Comparison of ENCODE assay signal across 27 mouse cellular contexts in genomic region chr11:58993091-58993670, GRCm38 (mm10). TPM values are rescaled to one million over a fixed set of nuclear protein-coding genes. Genes with fewer than 3 reads are reported as not detected.
DNase-seq lines count a peak whose midpoint lies in the region; ATAC-seq and TF ChIP-seq lines count a peak whose summit lies in the region.
"Had no signal": no experiment of that assay in that cellular context is flagged by ENCODE, and none has a peak within 500 bp of the region (broad histone marks: within the 10 kb centered on the region; RNA-seq: fewer than 3 reads in every experiment).

No protein-coding gene starts in this region.

- 50% methylated on average over 6 of the region's 6 CpGs for WGBS in heart, embryonic 14.5 days

- no peak for DNase-seq in heart, postnatal 25 days (ENCODE audit: low spot score)
- DNase-seq in A20 (ENCODE audit: low read depth, low spot score) (peak; percentile 41), CH12.LX (ENCODE audit: extremely low read depth) (no peak), MN1 (ENCODE audit: low spot score) (no peak)
- DNase-seq: adrenal gland, postnatal 36 days; cerebellum, adult 18-20 months; cerebellum, postnatal 10 days; gastrocnemius, adult 2 months; kidney, adult 9 months; kidney, postnatal 10 days; layer of hippocampus, postnatal 36 days; lung, embryonic 14.5 days; lung, postnatal 14 days had no signal

- peak overlapping the region; percentile 45 for H3K9ac ChIP-seq in heart, embryonic 14.5 days (ENCODE audit: low read length)
- H3K9ac ChIP-seq in CH12.LX (ENCODE audit: insufficient read depth, low read depth) = no peak overlapping the region
- H3K9ac ChIP-seq: embryonic facial prominence, embryonic 13.5 days; limb, embryonic 15.5 days; liver, embryonic 15.5 days; lung, embryonic 14.5 days; midbrain, embryonic 12.5 days had no signal

- intact Hi-C loops in heart, postnatal 25 days (cut with DNase I) = no loop called here

- no peak for TF ChIP-seq RAD21 in CH12.LX (IDR thresholded peaks at IDR 0.05; ENCODE audit: low read depth, low read length)

- no peak for ATAC-seq in heart, embryonic 14.5 days (ENCODE audit: insufficient number of reproducible peaks, insufficient read depth, low FRiP score, low read depth)
- ATAC-seq: forebrain, embryonic 16.5 days; intestine, postnatal 0 days had no signal

- dilution Hi-C loops in CH12.LX (cut with MboI; ENCODE audit: extremely low pct_ligation_motif_present, extremely low pct_unique_long_range_greater_than_20kb, low sequenced_read_pairs) = no loop called here

- H3K79me2 ChIP-seq in CH12.LX (replicated peaks; ENCODE audit: control insufficient read depth, extremely low read depth, insufficient read depth, poor library complexity, severe bottlenecking) (no peaks in the 10 kb centered on the region), myocyte (ENCODE audit: control insufficient read depth, insufficient read depth) (no peaks in the 10 kb centered on the region)

- in situ Hi-C loops in CH12.LX (cut with MboI; ENCODE audit: low pct_ligation_motif_present, low pct_unique_long_range_greater_than_20kb, low sequenced_read_pairs) = no loop called here

- no peak overlapping the region for H3K4me3 ChIP-seq in heart, embryonic 14.5 days (ENCODE audit: control insufficient read depth in 1 of 2, insufficient read depth in 1 of 2, low read depth in 1 of 2, low read length in 2 of 2)
- H3K4me3 ChIP-seq in CH12.LX (replicated peaks in 1 of 3; ENCODE audit: low read depth in 2 of 3, low read length in 2 of 3, poor library complexity in 1 of 3) = no peak overlapping the region
- H3K4me3 ChIP-seq in myocyte = no peak overlapping the region
- H3K4me3 ChIP-seq: erythroblast, embryonic 14.5 days; gastrocnemius, adult 2 months; limb, embryonic 15.5 days; midbrain, embryonic 12.5 days had no signal

- TF ChIP-seq EP300 in CH12.LX (IDR thresholded peaks at IDR 0.05; ENCODE audit: low read length) = no peak

- no peak for TF ChIP-seq CTCF in CH12.LX (conservative IDR thresholded peaks at IDR 0.05 in 1 of 2, IDR thresholded peaks at IDR 0.05 in 1 of 2; ENCODE audit: low read depth in 2 of 2, low read length in 2 of 2)

- no peaks in the 10 kb centered on the region for H3K27me3 ChIP-seq in heart, embryonic 14.5 days (ENCODE audit: control insufficient read depth, insufficient read depth, low read length)
- H3K27me3 ChIP-seq in CH12.LX (replicated peaks) (peaks cover 15% of the 10 kb centered on the region), myocyte (ENCODE audit: control insufficient read depth, insufficient read depth, insufficient read length) (peaks cover 16% of the 10 kb centered on the region)

- no peak overlapping the region for H3K4me2 ChIP-seq in heart, embryonic 14.5 days (ENCODE audit: low read length)
- H3K4me2 ChIP-seq in CH12.LX (ENCODE audit: insufficient read depth, low read depth, poor library complexity, severe bottlenecking) = no peak overlapping the region
- no peak overlapping the region for H3K4me2 ChIP-seq in myocyte (ENCODE audit: low read depth)

- no peaks in the 10 kb centered on the region for H3K9me3 ChIP-seq in heart, embryonic 14.5 days (ENCODE audit: control insufficient read depth, low read length)
- no peaks in the 10 kb centered on the region for H3K9me3 ChIP-seq in CH12.LX (replicated peaks; ENCODE audit: low read length)
- H3K9me3 ChIP-seq: embryonic facial prominence, embryonic 13.5 days; limb, embryonic 10.5 days; limb, embryonic 15.5 days; liver, embryonic 15.5 days; midbrain, embryonic 12.5 days; neural tube, embryonic 13.5 days had no signal

- H3K36me3 ChIP-seq in heart, embryonic 14.5 days (ENCODE audit: control insufficient read depth, insufficient read depth, low read length) = peaks cover 59% of the 10 kb centered on the region
- H3K36me3 ChIP-seq in CH12.LX (replicated peaks in 1 of 2; ENCODE audit: control insufficient read depth in 1 of 2, insufficient read depth in 1 of 2, low read length in 1 of 2) (peaks cover 31 to 40% of the 10 kb centered on the region in 2 experiments), myocyte (ENCODE audit: control insufficient read depth, insufficient read depth) (peaks cover 5% of the 10 kb centered on the region)

- H3ac ChIP-seq in myocyte (ENCODE audit: control insufficient read depth, insufficient read length) = no peak overlapping the region

- peaks cover 53 to 92% of the 10 kb centered on the region in 2 experiments for H3K4me1 ChIP-seq in heart, embryonic 14.5 days (ENCODE audit: control insufficient read depth in 2 of 2, insufficient read depth in 2 of 2, low read length in 2 of 2)
- peaks cover 3 to 16% of the 10 kb centered on the region in 2 experiments for H3K4me1 ChIP-seq in CH12.LX (ENCODE audit: control insufficient read depth in 1 of 2, insufficient read depth in 2 of 2)

- TF ChIP-seq POLR2A in CH12.LX (IDR thresholded peaks at IDR 0.05; ENCODE audit: low read depth, low read length) (no peak), myocyte (IDR thresholded peaks at IDR 0.05; ENCODE audit: insufficient read length, low read depth) (no peak)

- peak overlapping the region in 1 of 2 experiments; percentile 97; a peak in 1 of 4 replicates for H3K27ac ChIP-seq in heart, embryonic 14.5 days (replicated peaks in 1 of 2; ENCODE audit: control insufficient read depth in 1 of 2, insufficient read depth in 1 of 2, low read depth in 2 of 2, low read length in 2 of 2)
- no peak overlapping the region for H3K27ac ChIP-seq in CH12.LX (ENCODE audit: insufficient read depth, low read depth)
- H3K27ac ChIP-seq: embryonic facial prominence, embryonic 13.5 days; gastrocnemius, adult 2 months; hindbrain, embryonic 14.5 days; limb, embryonic 10.5 days; limb, embryonic 15.5 days; liver, embryonic 15.5 days; midbrain, embryonic 12.5 days; neural tube, embryonic 13.5 days had no signal

TF ChIP-seq in CH12.LX, 34 proteins besides CTCF, POLR2A, EP300 and RAD21:
- TF ChIP-seq CHD2 (IDR thresholded peaks at IDR 0.05; ENCODE audit: low read length) (0 out of 2 replicates have a peak, but pooled peaks have one; percentile 6), BHLHE40 (IDR thresholded peaks at IDR 0.05; ENCODE audit: low read depth, low read length) (no peak)
TF ChIP-seq in CH12.LX: peak in this region for 1.

TF ChIP-seq in myocyte, 11 proteins besides CTCF, POLR2A, EP300 and RAD21:
- TF ChIP-seq SRF (IDR thresholded peaks at IDR 0.05; ENCODE audit: control insufficient read depth, insufficient read length, low read depth) = no peak
- TF ChIP-seq POLR2AphosphoS2 (IDR thresholded peaks at IDR 0.05; ENCODE audit: insufficient read length, low read depth) = peak; percentile 17

RNA-seq across cellular contexts. Expression of gene Trim11, which starts 15.3 kb away (rescaled TPM):
- polyA plus RNA-seq in heart, embryonic 14.5 days (2014; fragmentation: Nextera tagmentation; extraction: Ambion mirVana) = 33.4 and 36.1 TPM in 2 replicates
- total RNA-seq in heart, postnatal 25 days (2021) = 10 to 100 TPM; 14.8 to 15.5 TPM
- total RNA-seq in CH12.LX (2012; rRNA removed) (32.5 and 33.2 TPM in 2 replicates), CH12.LX (2014; rRNA removed) (22.5 and 23.2 TPM in 2 replicates)
- polyA plus RNA-seq in CH12.LX (2012; ENCODE audit: insufficient read length, low read depth) (21.8 and 23.0 TPM in 2 replicates), myocyte (2012; fragmentation: generic; extraction: Trizol) (19.3 TPM)

RNA-seq across cellular contexts. Expression of gene Hist3h2a, which starts 38.7 kb away (rescaled TPM):
- polyA plus RNA-seq in heart, embryonic 14.5 days (2014; fragmentation: Nextera tagmentation; extraction: Ambion mirVana) = 34.0 and 40.8 TPM in 2 replicates
- total RNA-seq in heart, postnatal 25 days (2021) = 10 to 100 TPM; 17.1 to 21.3 TPM
- total RNA-seq in CH12.LX (2012; rRNA removed) = 97.2 and 125 TPM in 2 replicates
- total RNA-seq in CH12.LX (2014; rRNA removed) = 4.4 and 6.1 TPM in 2 replicates
- 0.79 and 1.2 TPM in 2 replicates for polyA plus RNA-seq in CH12.LX (2012; ENCODE audit: insufficient read length, low read depth)
- 24.4 TPM for polyA plus RNA-seq in myocyte (2012; fragmentation: generic; extraction: Trizol)

RNA-seq across cellular contexts. Expression of gene Trim17, which starts 38.7 kb away (rescaled TPM):
- polyA plus RNA-seq in heart, embryonic 14.5 days (2014; fragmentation: Nextera tagmentation; extraction: Ambion mirVana) = 0.11 and 0.47 TPM in 2 replicates
- total RNA-seq in heart, postnatal 25 days (2021) = under 1 TPM; 0.10 to 0.17 TPM
- 0.21 and 0.47 TPM in 2 replicates for total RNA-seq in CH12.LX (2012; rRNA removed)
- not detected in 2 replicates for total RNA-seq in CH12.LX (2014; rRNA removed)
- 0.20 and 0.49 TPM in 2 replicates for polyA plus RNA-seq in CH12.LX (2012; ENCODE audit: insufficient read length, low read depth)
- 0.64 TPM for polyA plus RNA-seq in myocyte (2012; fragmentation: generic; extraction: Trizol)
- total RNA-seq: common myeloid progenitor, adult 5-6 weeks; hematopoietic stem cell, adult 5-6 weeks had no signal

RNA-seq across cellular contexts. Expression of gene Hist3h2ba, which starts 44.5 kb away (rescaled TPM):
- polyA plus RNA-seq in heart, embryonic 14.5 days (2014; fragmentation: Nextera tagmentation; extraction: Ambion mirVana) = 8.9 and 16.0 TPM in 2 replicates
- total RNA-seq in heart, postnatal 25 days (2021) = 1 to 10 TPM; 1.8 to 2.3 TPM
- total RNA-seq in CH12.LX (2012; rRNA removed) (0.34 TPM in 1 of 2 replicates, not detected in the other), CH12.LX (2014; rRNA removed) (not detected in 2 replicates)
- polyA plus RNA-seq in CH12.LX (2012; ENCODE audit: insufficient read length, low read depth) (not detected in 2 replicates), myocyte (2012; fragmentation: generic; extraction: Trizol) (0.88 TPM)
- total RNA-seq: gastrocnemius, adult 2 months had no signal

RNA-seq across cellular contexts. Expression of gene Rnf187, which starts 54.5 kb away (rescaled TPM):
- 208 and 213 TPM in 2 replicates for polyA plus RNA-seq in heart, embryonic 14.5 days (2014; fragmentation: Nextera tagmentation; extraction: Ambion mirVana)
- total RNA-seq in heart, postnatal 25 days (2021) = 100 to 1,000 TPM; 163 to 167 TPM
- total RNA-seq in CH12.LX (2012; rRNA removed) (185 and 230 TPM in 2 replicates), CH12.LX (2014; rRNA removed) (175 and 188 TPM in 2 replicates)
- polyA plus RNA-seq in CH12.LX (2012; ENCODE audit: insufficient read length, low read depth) (181 and 195 TPM in 2 replicates), myocyte (2012; fragmentation: generic; extraction: Trizol) (197 TPM)

Comparison
In these comparisons a context has a peak if more than half of its experiments do, and no peak if none do; other contexts are left out.
1. RNA of gene Hist3h2a, which starts 38.7 kb away (polyA plus RNA-seq): 34.0 to 40.8 TPM in heart, embryonic 14.5 days and 24.4 TPM in myocyte (single experiment); 0.79 to 1.2 TPM in CH12.LX; every median in the first group is over 10 times any median in the second.